Mouse (Mus musculus): Measurements from ENCODE around the gene Tns1. TPM values are rescaled to one million over a fixed set of nuclear protein-coding genes. Genes with fewer than 3 reads are reported as not detected.

Gene Tns1
- polyA plus RNA-seq, 1 experiment from 2014 or later, result 9.3 TPM

DNA sequence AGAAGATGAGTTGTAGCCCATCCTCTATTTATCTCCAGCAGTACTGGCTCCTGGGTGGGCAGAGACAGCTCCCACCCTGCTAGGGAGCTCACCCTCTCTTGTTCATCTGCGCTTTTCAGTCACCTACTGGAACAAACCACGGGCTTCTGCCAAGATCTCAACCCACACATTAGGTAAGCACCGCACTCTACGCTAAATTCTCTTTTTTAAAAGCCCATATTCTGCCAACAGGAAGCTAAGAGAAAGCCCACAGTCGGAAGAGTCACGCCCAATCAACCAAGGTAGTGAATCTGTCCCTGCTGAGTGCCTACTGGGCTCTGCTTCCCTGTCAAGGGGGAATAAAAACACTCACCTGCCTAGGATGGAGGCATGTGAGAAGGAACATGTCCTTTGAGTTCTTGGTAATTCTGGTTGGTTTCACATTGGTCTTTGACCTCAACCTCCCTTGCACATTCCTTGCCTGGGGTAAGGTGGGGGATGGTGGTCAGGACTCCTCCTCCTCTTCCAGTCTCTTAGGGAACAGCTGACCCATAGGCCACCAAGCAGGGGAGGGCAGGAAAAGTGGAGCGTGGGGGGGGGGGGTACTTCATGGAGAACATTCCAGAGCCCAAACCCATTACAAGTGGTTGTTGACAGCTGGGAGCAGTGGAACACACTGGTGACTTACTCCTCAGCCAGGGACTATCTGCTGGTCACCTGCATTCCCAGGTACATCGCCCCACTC is 193.7 kb downstream of the Tns1 start:
- no peak overlapping the region for H3K4me2 ChIP-seq
- no peak overlapping the region for H3K9ac ChIP-seq (ENCODE audit: low read length)
- no peaks in the 10 kb centered on the region for H3K4me1 ChIP-seq (ENCODE audit: control insufficient read depth, insufficient read depth, low read length)
- no peaks in the 10 kb centered on the region for H3K36me3 ChIP-seq (ENCODE audit: control insufficient read depth, insufficient read depth, low read length)
- DNase-seq (ENCODE audit: low spot score, missing footprints) (no peak), ATAC-seq (ENCODE audit: low FRiP score) (no peak)
- whole genome bisulfite sequencing, result 88% methylated on average over 8 of the region's 8 CpGs
- H3K27me3 ChIP-seq (ENCODE audit: control insufficient read depth, insufficient read depth, low read length), result no peaks in the 10 kb centered on the region
- H3K27ac ChIP-seq (ENCODE audit: low read depth, low read length), result no peak overlapping the region
- H3K9me3 ChIP-seq (ENCODE audit: control insufficient read depth, low read length), result no peaks in the 10 kb centered on the region
- H3K4me3 ChIP-seq (ENCODE audit: low read depth, low read length), result no peak overlapping the region

DNA sequence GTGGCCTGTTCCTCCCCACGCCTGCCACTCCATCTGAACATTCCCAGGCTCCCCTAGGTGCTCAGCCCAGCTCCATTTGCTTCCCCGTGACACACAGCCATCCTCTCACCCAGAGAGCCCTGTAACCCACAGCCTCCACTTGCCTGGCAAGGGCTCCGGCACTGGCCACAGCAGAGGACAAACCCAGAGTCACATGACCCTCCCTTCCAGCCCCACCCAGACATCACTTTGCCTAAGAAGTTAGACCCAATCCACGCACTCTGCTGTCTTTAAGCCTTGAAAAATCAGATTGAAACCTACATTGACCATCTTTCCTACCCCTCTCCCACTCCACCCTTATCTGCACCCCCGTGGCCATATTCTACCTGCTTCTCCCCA is 194.3 kb downstream of the Tns1 start:
- 84% methylated on average over 5 of the region's 5 CpGs for WGBS
- Histone ChIP-seq H3K4me2 (no peak overlapping the region), H3K9me3 (ENCODE audit: control insufficient read depth, low read length) (no peaks in the 10 kb centered on the region), H3K36me3 (ENCODE audit: control insufficient read depth, insufficient read depth, low read length) (no peaks in the 10 kb centered on the region), H3K27ac (ENCODE audit: low read depth, low read length) (no peak overlapping the region), H3K4me1 (ENCODE audit: control insufficient read depth, insufficient read depth, low read length) (no peaks in the 10 kb centered on the region), H3K9ac (ENCODE audit: low read length) (no peak overlapping the region), H3K27me3 (ENCODE audit: control insufficient read depth, insufficient read depth, low read length) (no peaks in the 10 kb centered on the region), H3K4me3 (ENCODE audit: low read depth, low read length) (no peak overlapping the region)
- ATAC-seq (ENCODE audit: low FRiP score) (no peak), DNase-seq (ENCODE audit: low spot score, missing footprints) (no peak)

DNA sequence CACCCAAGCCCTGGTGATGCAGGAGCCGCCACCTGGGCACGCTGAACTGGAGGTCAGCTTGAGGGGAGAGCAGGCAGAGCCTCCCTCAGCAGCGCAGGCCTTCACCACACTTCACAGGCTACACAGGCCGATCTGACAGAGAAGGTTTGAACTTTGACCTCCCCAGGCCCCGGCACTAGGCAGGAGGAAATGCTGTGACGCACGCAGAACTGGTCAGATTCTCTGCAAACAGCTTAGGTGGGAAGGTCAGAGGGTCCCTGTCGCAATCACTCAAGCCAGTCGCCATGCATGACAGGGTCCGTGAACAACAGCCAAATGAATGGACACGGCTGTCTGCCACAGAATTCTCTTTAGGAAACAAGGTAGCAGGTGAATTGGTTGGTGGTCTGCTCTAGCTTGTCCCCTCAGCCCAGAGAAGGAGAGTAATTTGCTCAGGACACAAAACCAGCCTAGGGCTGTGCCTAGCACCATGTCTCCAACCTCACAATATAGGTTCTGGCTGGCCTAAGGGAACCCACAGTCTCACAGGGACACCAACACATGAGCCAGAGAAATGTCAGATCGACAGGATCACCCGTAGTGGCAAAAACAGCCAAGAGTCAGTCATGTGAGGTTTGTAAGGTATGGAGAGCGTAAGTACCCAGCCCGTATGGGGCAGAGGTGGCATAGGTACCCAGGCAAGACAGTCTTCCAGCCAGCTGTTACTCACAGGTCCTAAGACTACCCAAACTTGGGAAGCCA is 194.9 kb downstream of the Tns1 start:
- H3K4me3 ChIP-seq (ENCODE audit: low read depth, low read length), result no peak overlapping the region
- no peak overlapping the region for H3K9ac ChIP-seq (ENCODE audit: low read length)
- H3K4me2 ChIP-seq, result no peak overlapping the region
- ATAC-seq (ENCODE audit: low FRiP score), result no peak
- no peak overlapping the region for H3K27ac ChIP-seq (ENCODE audit: low read depth, low read length)
- DNase-seq (ENCODE audit: low spot score, missing footprints), result no peak
- no peaks in the 10 kb centered on the region for H3K9me3 ChIP-seq (ENCODE audit: control insufficient read depth, low read length)
- no peaks in the 10 kb centered on the region for H3K4me1 ChIP-seq (ENCODE audit: control insufficient read depth, insufficient read depth, low read length)
- WGBS, result 48% methylated on average over 15 of the region's 15 CpGs
- H3K27me3 ChIP-seq (ENCODE audit: control insufficient read depth, insufficient read depth, low read length), result no peaks in the 10 kb centered on the region
- no peaks in the 10 kb centered on the region for H3K36me3 ChIP-seq (ENCODE audit: control insufficient read depth, insufficient read depth, low read length)

GRCm38 (mm10) chr1:73928385-73928784 is 195.9 kb downstream of the Tns1 start:
- ATAC-seq (ENCODE audit: low FRiP score) (no peak), DNase-seq (ENCODE audit: low spot score, missing footprints) (no peak)
- Histone ChIP-seq H3K27ac (ENCODE audit: low read depth, low read length) (no peak overlapping the region), H3K4me1 (ENCODE audit: control insufficient read depth, insufficient read depth, low read length) (no peaks in the 10 kb centered on the region), H3K4me2 (no peak overlapping the region), H3K9ac (ENCODE audit: low read length) (no peak overlapping the region), H3K27me3 (ENCODE audit: control insufficient read depth, insufficient read depth, low read length) (no peaks in the 10 kb centered on the region), H3K36me3 (ENCODE audit: control insufficient read depth, insufficient read depth, low read length) (no peaks in the 10 kb centered on the region), H3K4me3 (ENCODE audit: low read depth, low read length) (no peak overlapping the region), H3K9me3 (ENCODE audit: control insufficient read depth, low read length) (no peaks in the 10 kb centered on the region)
- 89% methylated on average over 8 of the region's 8 CpGs for WGBS

GRCm38 (mm10) chr1:73927819-73928218 is 196.4 kb downstream of the Tns1 start:
- Histone ChIP-seq H3K4me2 (no peak overlapping the region), H3K27ac (ENCODE audit: low read depth, low read length) (no peak overlapping the region), H3K36me3 (ENCODE audit: control insufficient read depth, insufficient read depth, low read length) (no peaks in the 10 kb centered on the region), H3K9ac (ENCODE audit: low read length) (no peak overlapping the region), H3K4me3 (ENCODE audit: low read depth, low read length) (no peak overlapping the region), H3K4me1 (ENCODE audit: control insufficient read depth, insufficient read depth, low read length) (no peaks in the 10 kb centered on the region), H3K27me3 (ENCODE audit: control insufficient read depth, insufficient read depth, low read length) (no peaks in the 10 kb centered on the region), H3K9me3 (ENCODE audit: control insufficient read depth, low read length) (no peaks in the 10 kb centered on the region)
- WGBS, result 85% methylated on average over 15 of the region's 15 CpGs
- ATAC-seq (ENCODE audit: low FRiP score) (no peak), DNase-seq (ENCODE audit: low spot score, missing footprints) (no peak)

DNA sequence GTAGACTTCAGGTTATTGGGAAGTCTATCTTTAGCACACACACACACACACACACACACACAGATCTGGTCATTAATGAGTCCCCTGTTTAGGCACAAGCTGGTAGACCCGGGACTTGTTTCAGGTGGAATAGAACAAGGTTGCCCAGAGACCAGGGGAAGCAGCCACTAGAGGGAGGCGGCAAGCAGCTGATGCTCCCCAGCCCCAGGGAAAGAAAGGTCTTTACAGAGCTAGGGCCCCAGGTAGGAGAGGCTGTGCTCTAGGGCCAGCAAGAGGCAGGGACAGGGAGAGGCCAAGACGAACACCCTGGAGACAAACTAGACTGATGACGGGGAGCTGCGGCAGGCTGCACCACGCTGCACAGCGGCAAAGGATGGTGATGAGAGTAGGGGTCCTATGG is 198.0 kb downstream of the Tns1 start:
- Histone ChIP-seq H3K9me3 (ENCODE audit: control insufficient read depth, low read length) (no peaks in the 10 kb centered on the region), H3K27me3 (ENCODE audit: control insufficient read depth, insufficient read depth, low read length) (no peaks in the 10 kb centered on the region), H3K27ac (ENCODE audit: low read depth, low read length) (no peak overlapping the region), H3K9ac (ENCODE audit: low read length) (no peak overlapping the region), H3K4me1 (ENCODE audit: control insufficient read depth, insufficient read depth, low read length) (no peaks in the 10 kb centered on the region), H3K4me3 (ENCODE audit: low read depth, low read length) (no peak overlapping the region), H3K36me3 (ENCODE audit: control insufficient read depth, insufficient read depth, low read length) (no peaks in the 10 kb centered on the region), H3K4me2 (no peak overlapping the region)
- DNase-seq (ENCODE audit: low spot score, missing footprints), result no peak
- no peak for ATAC-seq (ENCODE audit: low FRiP score)
- WGBS, result 56% methylated on average over 7 of the region's 7 CpGs

GRCm38 (mm10) chr1:73924871-73925610 is 199.2 kb downstream of the Tns1 start:
- Histone ChIP-seq H3K4me3 (ENCODE audit: low read depth, low read length) (no peak overlapping the region), H3K9ac (ENCODE audit: low read length) (no peak overlapping the region), H3K27me3 (ENCODE audit: control insufficient read depth, insufficient read depth, low read length) (no peaks in the 10 kb centered on the region), H3K36me3 (ENCODE audit: control insufficient read depth, insufficient read depth, low read length) (no peaks in the 10 kb centered on the region), H3K9me3 (ENCODE audit: control insufficient read depth, low read length) (no peaks in the 10 kb centered on the region), H3K27ac (ENCODE audit: low read depth, low read length) (no peak overlapping the region), H3K4me2 (no peak overlapping the region), H3K4me1 (ENCODE audit: control insufficient read depth, insufficient read depth, low read length) (no peaks in the 10 kb centered on the region)
- ATAC-seq (ENCODE audit: low FRiP score), result no peak
- no peak for DNase-seq (ENCODE audit: low spot score, missing footprints)
- 92% methylated on average over 18 of the region's 18 CpGs for WGBS

GRCm38 (mm10) chr1:73924210-73924609 is 200.0 kb downstream of the Tns1 start:
- no peaks in the 10 kb centered on the region for H3K9me3 ChIP-seq (ENCODE audit: control insufficient read depth, low read length)
- no peak overlapping the region for H3K4me2 ChIP-seq
- no peak overlapping the region for H3K9ac ChIP-seq (ENCODE audit: low read length)
- WGBS, result 89% methylated on average over 5 of the region's 5 CpGs
- no peak for ATAC-seq (ENCODE audit: low FRiP score)
- H3K27ac ChIP-seq (ENCODE audit: low read depth, low read length), result no peak overlapping the region
- H3K36me3 ChIP-seq (ENCODE audit: control insufficient read depth, insufficient read depth, low read length), result no peaks in the 10 kb centered on the region
- no peak overlapping the region for H3K4me3 ChIP-seq (ENCODE audit: low read depth, low read length)
- no peaks in the 10 kb centered on the region for H3K4me1 ChIP-seq (ENCODE audit: control insufficient read depth, insufficient read depth, low read length)
- H3K27me3 ChIP-seq (ENCODE audit: control insufficient read depth, insufficient read depth, low read length), result no peaks in the 10 kb centered on the region
- no peak for DNase-seq (ENCODE audit: low spot score, missing footprints)

GRCm38 (mm10) chr1:73923185-73923584 is 201.1 kb downstream of the Tns1 start:
- H3K36me3 ChIP-seq (ENCODE audit: control insufficient read depth, insufficient read depth, low read length), result no peaks in the 10 kb centered on the region
- H3K4me2 ChIP-seq, result no peak overlapping the region
- H3K27me3 ChIP-seq (ENCODE audit: control insufficient read depth, insufficient read depth, low read length), result no peaks in the 10 kb centered on the region
- no peaks in the 10 kb centered on the region for H3K9me3 ChIP-seq (ENCODE audit: control insufficient read depth, low read length)
- ATAC-seq (ENCODE audit: low FRiP score) (no peak), DNase-seq (ENCODE audit: low spot score, missing footprints) (no peak)
- no peaks in the 10 kb centered on the region for H3K4me1 ChIP-seq (ENCODE audit: control insufficient read depth, insufficient read depth, low read length)
- H3K27ac ChIP-seq (ENCODE audit: low read depth, low read length), result no peak overlapping the region
- no peak overlapping the region for H3K4me3 ChIP-seq (ENCODE audit: low read depth, low read length)
- WGBS, result 84% methylated on average over 8 of the region's 8 CpGs
- no peak overlapping the region for H3K9ac ChIP-seq (ENCODE audit: low read length)

Data from midbrain, embryonic 11.5 days (tissue).